Comparison of ENCODE assay signal across 8 mouse cellular contexts in the genomic region with DNA sequence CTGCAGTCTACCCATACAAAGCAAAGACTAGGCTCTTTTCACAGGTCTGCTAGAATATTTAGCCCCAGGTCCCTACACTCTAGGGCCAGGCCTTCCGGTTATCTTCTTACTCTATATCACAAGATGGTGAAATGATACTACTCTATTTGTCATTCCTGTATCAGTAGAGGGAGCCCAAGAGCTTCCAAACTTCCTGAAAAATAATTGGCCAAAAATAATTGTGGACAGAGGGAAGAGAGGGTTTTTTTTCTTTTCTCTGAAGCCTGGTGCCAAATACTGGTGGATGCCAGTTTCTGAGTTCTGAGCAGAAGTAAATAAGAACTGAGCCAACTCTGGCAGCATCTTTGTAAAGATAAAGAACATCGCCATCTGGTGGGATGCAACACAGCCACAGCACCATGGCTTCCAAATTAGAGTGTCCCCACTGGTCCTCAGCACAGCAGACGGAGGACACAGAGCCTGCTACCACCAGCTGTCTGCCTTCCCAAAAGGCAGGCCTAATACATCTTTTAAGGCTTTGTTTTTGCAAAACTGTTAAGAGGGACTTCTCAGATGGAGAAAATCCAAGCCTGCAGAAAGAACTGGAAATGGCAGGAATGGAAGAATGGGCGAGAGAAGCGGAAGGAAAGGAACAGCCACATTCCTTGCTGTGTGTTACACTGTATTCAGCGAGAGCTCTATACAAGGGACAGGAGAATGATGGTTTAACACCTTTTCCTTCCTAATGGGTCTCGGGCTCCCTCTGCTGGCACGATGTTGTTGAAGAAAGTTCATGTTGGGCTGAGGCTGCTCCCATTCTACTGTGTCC.
A peak's percentile ranks its signal among the peaks of the same experiment; 100 is the strongest.
DNase-seq lines count a peak whose midpoint lies in the region; ATAC-seq and TF ChIP-seq lines count a peak whose summit lies in the region.

No protein-coding gene starts in this region.

- no peaks in the 10 kb centered on the region for H3K4me1 ChIP-seq in embryonic facial prominence, embryonic 11.5 days (ENCODE audit: control insufficient read depth, insufficient read depth, low read length)
- peaks cover 8% of the 10 kb centered on the region for H3K4me1 ChIP-seq in lung, adult 2 months (ENCODE audit: control insufficient read depth, insufficient read depth, low read length)

- no peak overlapping the region for H3K4me2 ChIP-seq in embryonic facial prominence, embryonic 11.5 days (ENCODE audit: low read depth, low read length)

- H3K27ac ChIP-seq in embryonic facial prominence, embryonic 11.5 days (replicated peaks; ENCODE audit: low read depth, low read length), result no peak overlapping the region

- no peaks in the 10 kb centered on the region for H3K9me3 ChIP-seq in embryonic facial prominence, embryonic 11.5 days (replicated peaks; ENCODE audit: control insufficient read depth, low read length)

- intact Hi-C loops in heart, postnatal 10 days (cut with DNase I), result loop anchor here (1.0 to 2.0 kb wide), 2 partner anchors 198 to 457 kb away; no protein-coding TSS in a partner anchor

- 37% methylated on average over 8 of the region's 8 CpGs for WGBS in embryonic facial prominence, embryonic 11.5 days
- 33% methylated on average over 8 of the region's 8 CpGs for WGBS in lung, adult 2 months

- ATAC-seq in embryonic facial prominence, embryonic 11.5 days (replicated peaks; ENCODE audit: insufficient number of reproducible peaks, low FRiP score, low TSS enrichment, low read depth), result peak; percentile 75; the same call in 1 of the 2 replicates

- no peak overlapping the region for H3K9ac ChIP-seq in embryonic facial prominence, embryonic 11.5 days (replicated peaks; ENCODE audit: low read length)

- peak; percentile 74 for TF ChIP-seq CTCF in lung, adult 2 months (IDR thresholded peaks at IDR 0.05; ENCODE audit: insufficient read depth, low read length)

- DNase-seq in B cell, adult 2 months, result peak; percentile 70 to 75
- peak; percentile 76 for DNase-seq in adrenal gland, postnatal 25 days
- peak; percentile 87 for DNase-seq in embryonic facial prominence, embryonic 11.5 days (ENCODE audit: low spot score)
- peak; percentile 70 to 85 for DNase-seq in heart, postnatal 10 days
- peak; percentile 52 to 90 for DNase-seq in kidney, postnatal 36 days
- DNase-seq in lung, adult 2 months, result peak; percentile 68
- peak; percentile 46 for DNase-seq in ovary, postnatal 10 days (ENCODE audit: low spot score)
- peak; percentile 39 for DNase-seq in thymus, postnatal 0 days (ENCODE audit: low spot score)

- no peaks in the 10 kb centered on the region for H3K27me3 ChIP-seq in embryonic facial prominence, embryonic 11.5 days (ENCODE audit: control insufficient read depth, insufficient read depth, low read length)

- H3K36me3 ChIP-seq in embryonic facial prominence, embryonic 11.5 days (replicated peaks; ENCODE audit: control insufficient read depth, insufficient read depth, low read depth, low read length), result no peaks in the 10 kb centered on the region

- no peak overlapping the region for H3K4me3 ChIP-seq in embryonic facial prominence, embryonic 11.5 days (ENCODE audit: low read depth, low read length)
- H3K4me3 ChIP-seq in lung, adult 2 months (replicated peaks; ENCODE audit: extremely low read depth, low read depth, low read length), result no peak overlapping the region

- no peak for TF ChIP-seq POLR2A in lung, adult 2 months (IDR thresholded peaks at IDR 0.05; ENCODE audit: borderline replicate concordance, extremely low read depth, low read depth, low read length)
